Mouse (Mus musculus) embryo, embryonic 9.5 days (tissue): ENCODE data around the gene Zfp639.

ENCODE experiments used
- DNase-seq: peaks from one replicate; pipeline ENCODE4 v3.0.0-alpha.2; 2017; ENCODE audit errors: extremely low spot score

The Zfp639 gene

GRCm38 (mm10) chr3:32505841-32506240 is 4.2 kb upstream of the Zfp639 start:
- no peak for DNase-seq

GRCm38 (mm10) chr3:32506366-32507225 is 3.5 kb upstream of the Zfp639 start:
- DNase-seq, result no peak

GRCm38 (mm10) chr3:32508666-32509324 is 1.3 kb upstream of the Zfp639 start:
- peak; percentile 79 for DNase-seq

GRCm38 (mm10) chr3:32510375-32511190 is 524 bp downstream of the Zfp639 start:
- peak; percentile 100 for DNase-seq

- no peak for DNase-seq
These were observed 1.1 kb downstream of the Zfp639 start for GRCm38 (mm10) chr3:32511191-32511550.

GRCm38 (mm10) chr3:32512686-32513284 is 2.7 kb downstream of the Zfp639 start:
- no peak for DNase-seq

- no peak for DNase-seq
These were observed 3.5 kb downstream of the Zfp639 start for GRCm38 (mm10) chr3:32513528-32513927.

- DNase-seq, result no peak
These were observed 17.1 kb downstream of the Zfp639 start for GRCm38 (mm10) chr3:32527181-32527580.

GRCm38 (mm10) chr3:32529303-32529898 is 19.3 kb downstream of the Zfp639 start, which contains the start of gene Mfn1:
Gene Mfn1, plus strand, starts transcription at chr3:32529465.
- DNase-seq, result peak; percentile 93

- DNase-seq, result peak; percentile 20
These were observed 20.0 kb downstream of the Zfp639 start for GRCm38 (mm10) chr3:32530041-32530440.

- no peak for DNase-seq
These were observed 25.6 kb downstream of the Zfp639 start for GRCm38 (mm10) chr3:32535692-32536091.

- no peak for DNase-seq
These were observed 27.5 kb downstream of the Zfp639 start for GRCm38 (mm10) chr3:32537556-32537955.

- DNase-seq, result no peak
These were observed 28.0 kb downstream of the Zfp639 start for GRCm38 (mm10) chr3:32538091-32538490.

GRCm38 (mm10) chr3:32553061-32553460 is 43.0 kb downstream of the Zfp639 start:
- no peak for DNase-seq

- no peak for DNase-seq
These were observed 53.3 kb downstream of the Zfp639 start for GRCm38 (mm10) chr3:32563401-32563800.
